ENCODE assay signal across 11 mouse cellular contexts in genomic region chr5:139404801-139405401, GRCm38 (mm10). TPM values are rescaled to one million over a fixed set of nuclear protein-coding genes. Genes with fewer than 3 reads are reported as not detected.
DNase-seq lines count a peak whose midpoint lies in the region; ATAC-seq and TF ChIP-seq lines count a peak whose summit lies in the region.
"Had no signal": no experiment of that assay in that cellular context is flagged by ENCODE, and none has a peak within 500 bp of the region (broad histone marks: within the 10 kb centered on the region; RNA-seq: fewer than 3 reads in every experiment).

C130050O18Rik (plus strand) TSS chr5:139405280.

- H3K4me3 ChIP-seq in kidney, adult 2 months (ENCODE audit: insufficient read depth, low read depth, low read length): no peak within 1 kb of the TSS
- peak within 1 kb of the TSS; percentile 51 for H3K4me3 ChIP-seq in brown adipose tissue, adult 24 weeks (ENCODE audit: insufficient read depth, low read depth, low read length)
- H3K4me3 ChIP-seq in hindbrain, embryonic 13.5 days: no peak within 1 kb of the TSS
- peak within 1 kb of the TSS; percentile 90 for H3K4me3 ChIP-seq in megakaryocyte, embryonic 14.5 days (replicated peaks)

- no peak for TF ChIP-seq POLR2A in kidney, adult 2 months (IDR thresholded peaks at IDR 0.05; ENCODE audit: low read depth, low read length)

- no peaks in the 10 kb centered on the region for H3K27me3 ChIP-seq in kidney, adult 2 months (replicated peaks; ENCODE audit: control insufficient read depth, insufficient read depth, low read length)
- H3K27me3 ChIP-seq in hindbrain, embryonic 13.5 days: no peaks in the 10 kb centered on the region
- H3K27me3 ChIP-seq in megakaryocyte, embryonic 14.5 days (replicated peaks): no peaks in the 10 kb centered on the region
- H3K27me3 ChIP-seq: CH12.LX had no signal

- 0 out of 2 replicates have a peak, but pooled peaks cover 4% of the 10 kb centered on the region for H3K4me1 ChIP-seq in kidney, adult 2 months (ENCODE audit: control insufficient read depth, insufficient read depth, low read length)
- peaks cover 45% of the 10 kb centered on the region for H3K4me1 ChIP-seq in brown adipose tissue, adult 24 weeks (ENCODE audit: control insufficient read depth, insufficient read depth, insufficient read length, low read length)
- H3K4me1 ChIP-seq in hindbrain, embryonic 13.5 days (replicated peaks): peaks cover 32% of the 10 kb centered on the region
- H3K4me1 ChIP-seq in megakaryocyte, embryonic 14.5 days: peaks cover 98% of the 10 kb centered on the region

- no peak within 1 kb of the TSS for H3K4me2 ChIP-seq in hindbrain, embryonic 13.5 days

- H3K9me3 ChIP-seq in hindbrain, embryonic 13.5 days: no peaks in the 10 kb centered on the region
- H3K9me3 ChIP-seq in megakaryocyte, embryonic 14.5 days: no peaks in the 10 kb centered on the region

- no peak for TF ChIP-seq CTCF in kidney, adult 2 months (conservative IDR thresholded peaks at IDR 0.05; ENCODE audit: insufficient read depth, insufficient read length, low read depth, low read length)

- no peak for ATAC-seq in hindbrain, embryonic 13.5 days (ENCODE audit: low FRiP score)

- no peak within 1 kb of the TSS for H3K9ac ChIP-seq in hindbrain, embryonic 13.5 days

- H3K27ac ChIP-seq in kidney, adult 2 months (ENCODE audit: insufficient read depth, low read depth, low read length): peak within 1 kb of the TSS; percentile 36
- peak within 1 kb of the TSS; percentile 88 for H3K27ac ChIP-seq in brown adipose tissue, adult 24 weeks (replicated peaks; ENCODE audit: low read depth, low read length)
- peak within 1 kb of the TSS; percentile 48; the same call in 1 of the 2 replicates for H3K27ac ChIP-seq in hindbrain, embryonic 13.5 days

- no peak for DNase-seq in kidney, adult 2 months
- no peak for DNase-seq in kidney, postnatal 14 days
- DNase-seq in embryo, embryonic 10.5 days (ENCODE audit: low spot score): no peak
- DNase-seq in right cerebral cortex, postnatal 10 days (ENCODE audit: low spot score in 2 of 2): no peak
- DNase-seq in retina, postnatal 1 day: no peak
- DNase-seq: adrenal gland, adult 8-10 months had no signal

- no peaks in the 10 kb centered on the region for H3K36me3 ChIP-seq in kidney, adult 2 months (ENCODE audit: control insufficient read depth, insufficient read depth, low read length)
- no peaks in the 10 kb centered on the region for H3K36me3 ChIP-seq in hindbrain, embryonic 13.5 days
- peaks cover 51% of the 10 kb centered on the region for H3K36me3 ChIP-seq in megakaryocyte, embryonic 14.5 days (replicated peaks; ENCODE audit: low read length)

- WGBS in kidney, adult 2 months: 81% methylated on average over 6 of the region's 6 CpGs
- WGBS in hindbrain, embryonic 13.5 days: 81% methylated on average over 6 of the region's 6 CpGs

RNA-seq across cellular contexts. Expression of gene C130050O18Rik, which starts in this region (rescaled TPM):
- 3.0 and 4.3 TPM in 2 replicates for polyA plus RNA-seq in kidney, adult 2 months (2012; rRNA removed)
- polyA plus RNA-seq in brown adipose tissue, adult 24 weeks (2012; ENCODE audit: insufficient read depth, insufficient read length, missing spikeins): 1.3 TPM in 1 of 2 replicates, not detected in the other
- 0.13 and 0.22 TPM in 2 replicates for polyA plus RNA-seq in hindbrain, embryonic 13.5 days (2015; fragmentation: Nextera tagmentation; extraction: Ambion mirVana)
- 1.8 TPM in 1 of 2 replicates, not detected in the other for polyA plus RNA-seq in megakaryocyte, embryonic 14.5 days (2012; ENCODE audit: insufficient read depth, low replicate concordance)
- polyA plus RNA-seq: midbrain, postnatal 0 days had no signal

Comparison
In these comparisons a context has a peak if more than half of its experiments do, and no peak if none do; other contexts are left out.
1. H3K27ac ChIP-seq: peak in every context shown above with its lines; median percentile 88 in brown adipose tissue, adult 24 weeks; 48 in hindbrain, embryonic 13.5 days; 36 in kidney, adult 2 months.
2. H3K4me3 ChIP-seq: peak in brown adipose tissue, adult 24 weeks (single experiment) and megakaryocyte, embryonic 14.5 days (single experiment); none in kidney, adult 2 months (single experiment) and hindbrain, embryonic 13.5 days (single experiment).